Mouse (Mus musculus) liver, adult 2 months (tissue): ENCODE results near the gene Nudt3. TPM values are rescaled to one million over a fixed set of nuclear protein-coding genes. Genes with fewer than 3 reads are reported as not detected.

ENCODE experiments used
- DNase-seq: peaks from one replicate; pipeline ENCODE4 v3.0.0-alpha.2; 2011; ENCODE audit warnings: low read depth, low spot score; ENCODE audit errors: extremely low read depth
- H3K27ac ChIP-seq: fragments of 200-500 bp; replicated peaks from 2 replicates; pipeline ENCODE4 v1.5.1; 2012; ENCODE audit warnings: low read depth, mild to moderate bottlenecking, control low read depth, inconsistent platforms, low read length; ENCODE audit not compliant: insufficient read depth
- H3K27me3 ChIP-seq: fragments of 200-500 bp; 2 replicates; pipeline ENCODE4 v1.6.1; 2012; ENCODE audit warnings: mild to moderate bottlenecking, moderate library complexity, low read length, inconsistent platforms; ENCODE audit not compliant: control insufficient read depth, insufficient read depth
- H3K36me3 ChIP-seq: fragments of 200-500 bp; 2 replicates; pipeline ENCODE4 v1.6.1; 2012; ENCODE audit warnings: low read length, inconsistent platforms; ENCODE audit not compliant: control insufficient read depth, insufficient read depth
- H3K4me1 ChIP-seq: fragments of 200-500 bp; 2 replicates; pipeline ENCODE4 v1.6.1; 2011; ENCODE audit warnings: low read length; ENCODE audit not compliant: control insufficient read depth, insufficient read depth
- H3K4me3 ChIP-seq: fragments of 200-500 bp; 2 replicates; pipeline ENCODE4 v1.5.1; 2011; ENCODE audit warnings: low read depth, mild to moderate bottlenecking, control low read depth, low read length, moderate library complexity; ENCODE audit not compliant: insufficient read depth
- H3K79me2 ChIP-seq: fragments of 200-500 bp; 2 replicates; pipeline ENCODE4 v1.6.1; 2012; ENCODE audit warnings: inconsistent platforms, mild to moderate bottlenecking, low read length, moderate library complexity; ENCODE audit not compliant: control insufficient read depth, insufficient read depth
- H3K9ac ChIP-seq: fragments of 200-500 bp; 2 replicates; pipeline ENCODE4 v1.6.1; 2012; ENCODE audit warnings: low read depth, mild to moderate bottlenecking, control low read depth, inconsistent platforms, low read length
- CTCF ChIP-seq: fragments of 200-500 bp; IDR thresholded peaks from 2 replicates; pipeline ENCODE4 v1.5.1; 2011; ENCODE audit warnings: low read depth, low read length, control low read depth
- POLR2A ChIP-seq: fragments of 200-500 bp; IDR thresholded peaks from 2 replicates; pipeline ENCODE4 v1.6.1; 2011; ENCODE audit warnings: low read length, control low read depth; ENCODE audit not compliant: insufficient read depth; ENCODE audit errors: extremely low read depth
- WGBS: fragments of 180-500 bp; shearing (Covaris S2); methylation state at CpG from one replicate; pipeline ENCODE4 v1.1.7; 2018; 5-methylcytosine and 5-hydroxymethylcytosine counted together
- polyA plus RNA-seq: library from polyadenylated mRNA; depleted of rRNA; stranded (reverse); fragments of >200 nt; gene quantifications from 2 replicates; pipeline ENCODE4 v1.2.3, GENCODE M21; 2012
- total RNA-seq: library from RNA; depleted of rRNA; stranded (reverse); fragments of >200 nt; gene quantifications from 2 replicates; pipeline ENCODE4 v1.2.3, GENCODE M21; 2014

Gene Nudt3
- total and polyA plus RNA-seq, 2 experiments, result 19.5 to 25.5 TPM

DNA sequence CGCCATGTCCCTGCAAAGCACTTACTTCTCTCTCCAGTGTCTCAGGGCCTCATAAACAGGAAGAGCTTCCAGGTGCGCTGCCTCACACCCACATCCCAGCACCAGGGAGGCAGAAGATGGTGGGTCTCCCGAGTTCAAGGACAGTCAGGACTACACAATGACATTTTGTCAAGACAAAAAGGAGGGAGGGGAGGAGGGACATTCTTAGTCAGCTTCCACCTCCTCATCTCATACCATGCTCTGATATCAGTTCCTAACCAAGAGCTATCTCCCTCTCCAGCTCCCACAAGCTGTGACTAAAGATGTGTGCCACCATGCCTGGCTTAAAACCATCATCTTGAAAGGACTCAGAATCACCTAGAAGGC, 11.8 kb downstream of the Nudt3 start:
- Histone ChIP-seq H3K27me3 (no peaks in the 10 kb centered on the region), H3K4me1 (peaks cover 8% of the 10 kb centered on the region), H3K36me3 (no peaks in the 10 kb centered on the region), H3K4me3 (no peak overlapping the region), H3K79me2 (peaks cover 68% of the 10 kb centered on the region), H3K27ac (no peak overlapping the region), H3K9ac (no peak overlapping the region)
- WGBS, result 65% methylated on average over 3 of the region's 3 CpGs
- no peak for TF ChIP-seq POLR2A
- no peak for TF ChIP-seq CTCF
- no peak for DNase-seq

DNA sequence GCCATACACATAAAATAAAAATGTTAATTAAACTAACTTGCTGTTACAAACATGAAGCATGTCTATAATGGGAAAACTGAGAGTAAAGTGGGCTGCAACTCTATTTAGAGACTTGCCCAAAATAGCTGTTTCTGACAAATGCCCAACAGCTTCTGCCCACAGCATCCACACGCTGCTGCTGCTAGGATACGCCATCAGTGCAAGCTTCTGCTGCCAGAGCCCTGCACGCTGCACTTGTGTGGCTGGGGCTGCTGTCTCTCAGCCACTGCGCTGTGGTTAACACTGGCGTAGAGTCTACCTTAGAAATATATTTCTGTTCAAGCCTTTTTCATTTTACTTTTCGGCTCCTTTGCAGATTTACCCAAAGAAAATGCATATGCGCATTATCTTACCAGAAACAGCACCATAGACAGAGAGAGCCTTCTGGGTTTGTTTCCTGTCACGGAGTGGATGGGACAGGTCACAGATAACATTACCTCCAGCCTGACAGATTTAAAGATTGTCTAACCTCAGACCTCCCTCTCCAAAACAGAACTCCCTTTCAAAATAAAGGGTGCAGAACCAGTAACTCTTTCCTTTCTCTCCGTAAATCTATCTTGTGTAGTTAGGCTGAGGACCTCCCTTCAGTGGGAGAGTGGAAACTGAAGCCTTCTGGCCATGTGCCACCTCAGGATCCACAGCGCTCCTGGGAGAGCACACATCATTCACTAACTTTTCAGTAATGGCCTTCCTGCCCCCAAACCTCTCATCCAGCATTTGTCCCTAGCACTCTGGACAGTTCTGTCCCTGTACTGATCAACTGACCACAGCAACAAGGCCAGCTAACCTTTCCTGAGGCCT, 12.4 kb downstream of the Nudt3 start:
- H3K79me2 ChIP-seq, result peaks cover 70% of the 10 kb centered on the region
- DNase-seq, result no peak
- H3K27ac ChIP-seq, result no peak overlapping the region
- no peak for TF ChIP-seq CTCF
- no peak for TF ChIP-seq POLR2A
- peaks cover 8% of the 10 kb centered on the region for H3K4me1 ChIP-seq
- no peak overlapping the region for H3K9ac ChIP-seq
- H3K27me3 ChIP-seq, result no peaks in the 10 kb centered on the region
- 83% methylated on average over 10 of the region's 10 CpGs for WGBS
- H3K4me3 ChIP-seq, result no peak overlapping the region
- H3K36me3 ChIP-seq, result no peaks in the 10 kb centered on the region

DNA sequence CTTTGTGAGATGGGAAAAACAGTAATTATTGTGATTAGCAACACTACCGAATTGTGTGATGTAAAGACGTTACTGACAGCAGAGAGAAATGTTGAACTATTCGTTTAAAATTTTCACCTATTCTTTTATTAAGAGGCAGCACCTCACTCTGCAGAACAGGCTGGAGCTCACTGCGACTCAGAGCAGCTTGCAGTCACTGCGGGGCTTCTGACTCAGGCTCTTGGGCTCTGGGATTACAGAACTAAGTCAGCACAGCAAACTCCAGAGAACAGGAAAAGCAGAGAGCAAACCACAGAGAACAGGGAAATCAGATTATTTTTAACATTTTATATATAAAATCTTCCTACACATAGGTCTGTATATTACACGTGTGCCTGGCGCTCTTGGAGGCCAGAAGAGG, 13.7 kb downstream of the Nudt3 start:
- Histone ChIP-seq H3K27ac (no peak overlapping the region), H3K79me2 (peaks cover 65% of the 10 kb centered on the region), H3K27me3 (no peaks in the 10 kb centered on the region), H3K4me1 (peaks cover 8% of the 10 kb centered on the region), H3K36me3 (no peaks in the 10 kb centered on the region), H3K9ac (no peak overlapping the region), H3K4me3 (no peak overlapping the region)
- WGBS, result 94% methylated on average over 7 of the region's 7 CpGs
- no peak for TF ChIP-seq POLR2A
- no peak for TF ChIP-seq CTCF
- DNase-seq, result no peak

DNA sequence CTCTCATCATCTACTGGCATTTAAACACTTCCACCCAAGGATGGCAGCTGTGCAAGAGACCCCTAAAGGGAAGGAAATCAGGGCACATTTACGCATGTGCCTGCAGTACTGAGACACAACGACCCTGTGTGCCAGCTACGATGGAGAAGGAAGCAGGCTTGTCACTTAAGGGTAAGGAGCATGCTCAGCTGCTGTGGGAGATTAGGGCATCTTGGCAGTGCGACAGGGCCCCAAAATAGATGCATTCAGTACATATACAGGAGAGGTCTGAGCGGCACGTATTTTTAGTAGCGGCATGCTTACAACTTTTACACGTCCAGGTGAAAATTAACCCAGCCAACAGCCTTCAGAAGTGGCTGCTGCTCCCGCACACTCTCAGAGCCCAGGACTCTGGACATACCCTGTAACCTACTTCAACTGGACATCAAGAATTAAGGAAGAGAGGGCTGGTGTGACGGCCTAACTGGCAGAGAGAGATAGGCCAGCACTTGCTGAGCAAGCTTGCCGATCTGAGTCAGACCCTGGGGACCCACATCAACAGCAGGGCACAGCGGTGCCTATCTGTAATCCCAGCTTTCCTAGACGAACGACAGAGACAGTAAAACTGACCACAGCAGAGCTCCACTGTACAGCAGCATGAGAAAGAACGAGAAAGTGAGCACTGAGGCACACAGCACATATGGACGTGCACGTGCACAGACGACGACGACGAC, 19.6 kb downstream of the Nudt3 start:
- Histone ChIP-seq H3K9ac (no peak overlapping the region), H3K27me3 (no peaks in the 10 kb centered on the region), H3K27ac (no peak overlapping the region), H3K4me3 (no peak overlapping the region), H3K4me1 (no peaks in the 10 kb centered on the region), H3K36me3 (no peaks in the 10 kb centered on the region), H3K79me2 (peaks cover 62% of the 10 kb centered on the region)
- no peak for TF ChIP-seq POLR2A
- 81% methylated on average over 21 of the region's 21 CpGs for WGBS
- DNase-seq, result no peak

DNA sequence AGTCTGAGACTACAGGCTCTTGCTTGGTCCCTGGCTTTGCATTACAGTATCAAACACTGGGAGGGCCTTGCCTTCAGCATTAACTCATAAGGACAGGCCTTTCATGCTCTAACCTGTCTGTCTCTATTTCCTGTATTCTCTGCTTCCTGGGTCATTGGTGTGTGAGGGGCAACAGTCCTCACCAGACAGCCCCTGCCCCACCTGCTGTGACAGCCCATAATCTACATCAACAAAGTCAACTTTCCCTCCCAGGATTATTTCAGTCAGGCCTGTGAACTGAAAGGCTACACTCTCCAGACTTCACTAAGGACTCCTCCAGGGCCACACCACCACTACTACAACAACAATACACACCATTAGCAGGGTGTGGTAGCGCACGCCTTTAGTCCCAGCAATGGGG, 20.3 kb downstream of the Nudt3 start:
- H3K79me2 ChIP-seq, result peaks cover 58% of the 10 kb centered on the region
- 98% methylated on average over 2 of the region's 2 CpGs for WGBS
- TF ChIP-seq CTCF (no peak), POLR2A (no peak)
- H3K9ac ChIP-seq, result no peak overlapping the region
- H3K36me3 ChIP-seq, result no peaks in the 10 kb centered on the region
- H3K4me1 ChIP-seq, result no peaks in the 10 kb centered on the region
- H3K27ac ChIP-seq, result no peak overlapping the region
- no peak overlapping the region for H3K4me3 ChIP-seq
- no peaks in the 10 kb centered on the region for H3K27me3 ChIP-seq
- no peak for DNase-seq

DNA sequence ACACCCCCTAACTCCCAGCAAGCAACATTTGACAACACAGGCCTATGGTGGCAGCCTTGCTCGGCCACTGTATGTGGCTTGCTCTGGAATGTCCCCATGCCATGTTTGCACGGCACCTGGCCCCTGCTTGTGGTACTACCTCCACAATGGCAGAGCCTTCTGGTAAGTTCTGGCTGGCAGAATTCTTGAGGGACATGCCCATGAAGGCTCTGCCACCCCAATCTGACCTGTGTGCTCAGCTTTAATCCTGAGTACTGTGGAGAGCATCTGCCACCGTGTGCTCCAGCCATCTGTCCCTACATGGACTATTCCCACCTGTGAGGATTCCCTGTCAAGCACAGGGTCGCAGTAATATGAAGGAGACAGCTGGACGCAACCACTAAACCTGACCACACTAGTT, 22.4 kb downstream of the Nudt3 start:
- Histone ChIP-seq H3K27me3 (no peaks in the 10 kb centered on the region), H3K4me1 (no peaks in the 10 kb centered on the region), H3K9ac (no peak overlapping the region), H3K36me3 (no peaks in the 10 kb centered on the region), H3K27ac (no peak overlapping the region), H3K79me2 (peaks cover 51% of the 10 kb centered on the region), H3K4me3 (no peak overlapping the region)
- no peak for DNase-seq
- 71% methylated on average over 5 of the region's 5 CpGs for WGBS
- TF ChIP-seq POLR2A, result no peak
- TF ChIP-seq CTCF, result no peak
